9 mouse cellular contexts compared by ENCODE assay signal in genomic region chr8:126566446-126567062, GRCm38 (mm10). TPM values are rescaled to one million over a fixed set of nuclear protein-coding genes. Genes with fewer than 3 reads are reported as not detected.
DNase-seq lines count a peak whose midpoint lies in the region; ATAC-seq and TF ChIP-seq lines count a peak whose summit lies in the region.
"Had no signal": no experiment of that assay in that cellular context is flagged by ENCODE, and none has a peak within 500 bp of the region (broad histone marks: within the 10 kb centered on the region; RNA-seq: fewer than 3 reads in every experiment).

No protein-coding gene starts in this region.

- no peaks in the 10 kb centered on the region for H3K36me3 ChIP-seq in intestine, embryonic 16.5 days (ENCODE audit: control insufficient read depth, insufficient read depth, low read length)
- H3K36me3 ChIP-seq in limb, embryonic 15.5 days, result no peaks in the 10 kb centered on the region
- H3K36me3 ChIP-seq: G1E had no signal

- H3K9me3 ChIP-seq in intestine, embryonic 16.5 days (ENCODE audit: control insufficient read depth, low read length), result no peaks in the 10 kb centered on the region
- H3K9me3 ChIP-seq in limb, embryonic 15.5 days, result no peaks in the 10 kb centered on the region

- H3K4me1 ChIP-seq in intestine, embryonic 16.5 days (ENCODE audit: control insufficient read depth, insufficient read depth, low read length), result peaks cover 19% of the 10 kb centered on the region; the same call in 1 of the 2 replicates
- H3K4me1 ChIP-seq in limb, embryonic 15.5 days, result peaks cover 40% of the 10 kb centered on the region
- peaks cover 20% of the 10 kb centered on the region for H3K4me1 ChIP-seq in olfactory bulb, adult 2 months (ENCODE audit: control insufficient read depth, insufficient read depth, low read length)

- no peak for TF ChIP-seq POLR2A in olfactory bulb, adult 2 months (IDR thresholded peaks at IDR 0.05; ENCODE audit: insufficient read depth, low read depth, low read length)

- H3K27ac ChIP-seq in intestine, embryonic 16.5 days (ENCODE audit: low read length), result peak overlapping the region; percentile 83
- peak overlapping the region; percentile 90 for H3K27ac ChIP-seq in limb, embryonic 15.5 days
- peak overlapping the region; percentile 85 for H3K27ac ChIP-seq in olfactory bulb, adult 2 months (ENCODE audit: insufficient read depth, low read depth, low read length)

- peak; percentile 77 for ATAC-seq in frontal cortex, adult (ENCODE audit: low TSS enrichment)
- peak; percentile 60 for ATAC-seq in intestine, embryonic 16.5 days
- peak; percentile 75 for ATAC-seq in limb, embryonic 15.5 days (ENCODE audit: insufficient number of reproducible peaks, low FRiP score, low TSS enrichment, low read depth)

- peak overlapping the region; percentile 6; the same call in 1 of the 2 replicates for H3K9ac ChIP-seq in intestine, embryonic 16.5 days (ENCODE audit: low read depth, low read length)
- H3K9ac ChIP-seq in limb, embryonic 15.5 days, result no peak overlapping the region

- intact Hi-C loops in gastrocnemius, postnatal 36 days (cut with DNase I), result no loop called here

- no peak for DNase-seq in frontal cortex, postnatal 25 days (ENCODE audit: low spot score in 2 of 2)
- DNase-seq in embryo, embryonic 10.5 days (ENCODE audit: low spot score), result peak; percentile 70
- DNase-seq in gastrocnemius, postnatal 36 days, result peak; percentile 51 to 67
- no peak for DNase-seq in MN1 (ENCODE audit: low spot score)

- WGBS in intestine, embryonic 16.5 days, result 17% methylated on average over 14 of the region's 14 CpGs
- WGBS in limb, embryonic 15.5 days, result 3% methylated on average over 14 of the region's 14 CpGs
- 6% methylated on average over 14 of the region's 14 CpGs for WGBS in olfactory bulb, adult 2 months

- no peaks in the 10 kb centered on the region for H3K27me3 ChIP-seq in intestine, embryonic 16.5 days (replicated peaks; ENCODE audit: control insufficient read depth, insufficient read depth, low read length)
- no peaks in the 10 kb centered on the region for H3K27me3 ChIP-seq in limb, embryonic 15.5 days

- TF ChIP-seq CTCF in olfactory bulb, adult 2 months (IDR thresholded peaks at IDR 0.05; ENCODE audit: insufficient read depth, low read depth, low read length), result no peak

- H3K4me3 ChIP-seq in intestine, embryonic 16.5 days (ENCODE audit: low read length), result no peak overlapping the region
- H3K4me3 ChIP-seq in limb, embryonic 15.5 days, result no peak overlapping the region
- no peak overlapping the region for H3K4me3 ChIP-seq in olfactory bulb, adult 2 months (ENCODE audit: insufficient read depth, low read depth, low read length)

- peak overlapping the region; percentile 10; the same call in 1 of the 2 replicates for H3K4me2 ChIP-seq in intestine, embryonic 16.5 days (ENCODE audit: low read depth, low read length)
- H3K4me2 ChIP-seq in limb, embryonic 15.5 days, result peak overlapping the region; percentile 31

RNA-seq across cellular contexts. Expression of gene Irf2bp2, which starts 27.2 kb away (rescaled TPM):
- total RNA-seq in gastrocnemius, postnatal 36 days (2021), result 10 to 100 TPM; 26.5 to 30.1 TPM
- 11.5 and 11.9 TPM in 2 replicates for polyA plus RNA-seq in intestine, embryonic 16.5 days (2015; fragmentation: Nextera tagmentation; extraction: Ambion mirVana)
- 11.0 and 12.8 TPM in 2 replicates for polyA plus RNA-seq in limb, embryonic 15.5 days (2015; fragmentation: Nextera tagmentation; extraction: Ambion mirVana)
- not detected in 2 replicates for polyA plus RNA-seq in olfactory bulb, adult 2 months (2012; ENCODE audit: insufficient read depth, insufficient read length, low replicate concordance, missing spikeins)

Comparison
In these comparisons a context has a peak if more than half of its experiments do, and no peak if none do; other contexts are left out.
1. DNase-seq: peak in embryo, embryonic 10.5 days (single experiment) and gastrocnemius, postnatal 36 days (2 of 2); none in frontal cortex, postnatal 25 days (0 of 2) and MN1 (single experiment).
2. Peak in every context shown above with its lines, with median percentiles within 50 percentile points of each other: ATAC-seq and H3K27ac ChIP-seq.